Mouse (Mus musculus): ENCODE measurements around the gene Sparcl1. TPM values are rescaled to one million over a fixed set of nuclear protein-coding genes. Genes with fewer than 3 reads are reported as not detected.

The Sparcl1 gene
- total RNA-seq, 1 experiment from 2014 or later = 113 TPM

GRCm38 (mm10) chr5:104112016-104112415, 1.5 kb downstream of the Sparcl1 start:
- no peak for DNase-seq

- no peak for DNase-seq
Observed at GRCm38 (mm10) chr5:104110171-104110920, 3.2 kb downstream of the Sparcl1 start.

- DNase-seq = peak; percentile 54
Observed at GRCm38 (mm10) chr5:104109516-104109915, 4.0 kb downstream of the Sparcl1 start.

- peak; percentile 27 for DNase-seq
Observed at GRCm38 (mm10) chr5:104108879-104109369, 4.6 kb downstream of the Sparcl1 start.

- no peak for DNase-seq
Observed at GRCm38 (mm10) chr5:104108127-104108875, 5.2 kb downstream of the Sparcl1 start.

GRCm38 (mm10) chr5:104104111-104104510, 9.4 kb downstream of the Sparcl1 start:
- DNase-seq = no peak

- DNase-seq = no peak
Observed at GRCm38 (mm10) chr5:104103171-104103570, 10.4 kb downstream of the Sparcl1 start.

- DNase-seq = no peak
Observed at GRCm38 (mm10) chr5:104101678-104102531, 11.6 kb downstream of the Sparcl1 start.

GRCm38 (mm10) chr5:104096078-104096938, 17.2 kb downstream of the Sparcl1 start:
- no peak for DNase-seq

GRCm38 (mm10) chr5:104095416-104096077, 18.0 kb downstream of the Sparcl1 start:
- no peak for DNase-seq

GRCm38 (mm10) chr5:104089751-104090150, 23.8 kb downstream of the Sparcl1 start:
- no peak for DNase-seq

- DNase-seq = no peak
Observed at GRCm38 (mm10) chr5:104085366-104085765, 28.2 kb downstream of the Sparcl1 start.

- DNase-seq = no peak
Observed at GRCm38 (mm10) chr5:104080736-104081135, 32.8 kb downstream of the Sparcl1 start.

GRCm38 (mm10) chr5:104077508-104077907, 36.0 kb downstream of the Sparcl1 start, which contains the start of gene Gm17660:
Gene Gm17660 (minus strand): TSS chr5:104077608.
- no peak for DNase-seq

GRCm38 (mm10) chr5:104076361-104076760, 37.2 kb downstream of the Sparcl1 start:
- no peak for DNase-seq

- peak; percentile 80 for DNase-seq
Observed at GRCm38 (mm10) chr5:104074388-104074787, 39.1 kb downstream of the Sparcl1 start.

- no peak for DNase-seq
Observed at GRCm38 (mm10) chr5:104073602-104074001, 39.9 kb downstream of the Sparcl1 start.

GRCm38 (mm10) chr5:104072272-104072886, 41.2 kb downstream of the Sparcl1 start:
- DNase-seq = no peak

GRCm38 (mm10) chr5:104071048-104071447, 42.5 kb downstream of the Sparcl1 start:
- no peak for DNase-seq

- peak; percentile 36 for DNase-seq
Observed at GRCm38 (mm10) chr5:104068751-104069150, 44.8 kb downstream of the Sparcl1 start.
